Mouse (Mus musculus) heart, adult 2 months (tissue): ENCODE measurements around the gene Slc38a3. TPM values are rescaled to one million over a fixed set of nuclear protein-coding genes. Genes with fewer than 3 reads are reported as not detected.

ENCODE experiments used
- DNase-seq, 2 experiments: peaks; one replicate each; pipeline ENCODE4 v3.0.0; 2021
- H3K27ac ChIP-seq: fragments of 200-600 bp; 2 replicates; pipeline ENCODE4 v1.8.1; 2022
- H3K27me3 ChIP-seq: fragments of 200-500 bp; 2 replicates; pipeline ENCODE4 v1.6.1; 2012; ENCODE audit warnings: mild to moderate bottlenecking, low read length, inconsistent platforms, mixed read lengths; ENCODE audit not compliant: control insufficient read depth, insufficient read depth
- H3K36me3 ChIP-seq: fragments of 200-500 bp; 2 replicates; pipeline ENCODE4 v1.6.1; 2012; ENCODE audit warnings: low read length, inconsistent platforms; ENCODE audit not compliant: control insufficient read depth, insufficient read depth
- H3K4me1 ChIP-seq: fragments of 200-500 bp; 2 replicates; pipeline ENCODE4 v1.6.1; 2011; ENCODE audit warnings: low read length; ENCODE audit not compliant: control insufficient read depth, insufficient read depth
- H3K4me3 ChIP-seq: fragments of 200-600 bp; 2 replicates; pipeline ENCODE4 v1.8.1; 2022
- H3K79me2 ChIP-seq: fragments of 200-500 bp; replicated peaks from 2 replicates; pipeline ENCODE4 v1.6.1; 2012; ENCODE audit warnings: mild to moderate bottlenecking, inconsistent platforms, low read length, moderate library complexity, mixed read lengths; ENCODE audit not compliant: control insufficient read depth, insufficient read depth
- H3K9ac ChIP-seq: fragments of 200-500 bp; 2 replicates; pipeline ENCODE4 v1.6.1; 2012; ENCODE audit warnings: low read depth, mild to moderate bottlenecking, control low read depth, inconsistent platforms, low read length, mixed read lengths
- CTCF ChIP-seq: fragments of 200-600 bp; IDR thresholded peaks from 2 replicates; pipeline ENCODE4 v1.8.1; 2022; ENCODE audit warnings: antibody characterized with exemption, mild to moderate bottlenecking, moderate library complexity
- EP300 ChIP-seq: fragments of 200-500 bp; IDR thresholded peaks from 2 replicates; pipeline ENCODE4 v1.6.1; 2011; ENCODE audit warnings: low read depth, low read length, control low read depth; ENCODE audit not compliant: insufficient read depth
- POLR2A ChIP-seq: fragments of 200-500 bp; IDR thresholded peaks from 2 replicates; pipeline ENCODE4 v1.6.1; 2011; ENCODE audit warnings: mild to moderate bottlenecking, low read depth, low read length, control low read depth; ENCODE audit not compliant: insufficient read depth
- WGBS: fragments of 180-500 bp; shearing (Covaris S2); methylation state at CpG from one replicate; pipeline ENCODE4 v1.1.7; 2018; 5-methylcytosine and 5-hydroxymethylcytosine counted together
- intact Hi-C: fragments of 180-260 bp; cut with DNase I; formaldehyde crosslinking; loops from one replicate; pipeline ENCODE4 v1.15.1; 2025
- polyA plus RNA-seq: library from polyadenylated mRNA; depleted of rRNA; stranded (reverse); fragments of >200 nt; gene quantifications from 2 replicates; pipeline ENCODE4 v1.2.3, GENCODE M21; 2012
- total RNA-seq, 2 experiments: library from RNA; stranded (reverse); gene quantifications; 2 replicates each; pipeline ENCODE4 v1.2.3; 2021

Slc38a3 gene
- total and polyA plus RNA-seq, 3 experiments = 71.5 to 162 (median 88.3) TPM

GRCm38 (mm10) chr9:107697811-107698521 lies 28.6 kb upstream of the Slc38a3 start:
- no peak for TF ChIP-seq EP300
- no peak for TF ChIP-seq CTCF
- no peak for TF ChIP-seq POLR2A
- no peaks in the 10 kb centered on the region for H3K79me2 ChIP-seq
- DNase-seq = no peak
- no peaks in the 10 kb centered on the region for H3K27me3 ChIP-seq
- intact Hi-C loops = no loop called here
- H3K36me3 ChIP-seq = no peaks in the 10 kb centered on the region
- H3K27ac ChIP-seq = peak overlapping the region; percentile 38
- no peak overlapping the region for H3K9ac ChIP-seq
- H3K4me1 ChIP-seq = peaks cover 36% of the 10 kb centered on the region
- WGBS = 65% methylated on average over 14 of the region's 14 CpGs
- no peak overlapping the region for H3K4me3 ChIP-seq

- intact Hi-C loops = no loop called here
- Histone ChIP-seq H3K4me3 (no peak overlapping the region), H3K27me3 (no peaks in the 10 kb centered on the region), H3K9ac (0 out of 2 replicates have a peak overlapping the region, but pooled peaks have one; percentile 13), H3K79me2 (no peaks in the 10 kb centered on the region), H3K36me3 (no peaks in the 10 kb centered on the region), H3K27ac (peak overlapping the region; percentile 72), H3K4me1 (peaks cover 33% of the 10 kb centered on the region)
- TF ChIP-seq EP300 = peak; percentile 42; the same call in 1 of the 2 replicates
- TF ChIP-seq POLR2A = no peak
- 57% methylated on average over 9 of the region's 9 CpGs for WGBS
- DNase-seq = peak in 1 of 2 experiments; percentile 47
Measured at GRCm38 (mm10) chr9:107696845-107697610, 27.7 kb upstream of the Slc38a3 start.

GRCm38 (mm10) chr9:107696106-107696479 lies 26.8 kb upstream of the Slc38a3 start:
- TF ChIP-seq POLR2A (no peak), CTCF (no peak), EP300 (no peak)
- Histone ChIP-seq H3K4me1 (peaks cover 27% of the 10 kb centered on the region), H3K36me3 (no peaks in the 10 kb centered on the region), H3K4me3 (no peak overlapping the region), H3K27ac (peak overlapping the region; percentile 72), H3K79me2 (no peaks in the 10 kb centered on the region), H3K27me3 (no peaks in the 10 kb centered on the region), H3K9ac (no peak overlapping the region)
- intact Hi-C loops = no loop called here
- WGBS = 45% methylated on average over 6 of the region's 6 CpGs
- DNase-seq = no peak

GRCm38 (mm10) chr9:107695441-107696105 lies 26.2 kb upstream of the Slc38a3 start:
- H3K27ac ChIP-seq = peak overlapping the region; percentile 72
- intact Hi-C loops = no loop called here
- no peaks in the 10 kb centered on the region for H3K27me3 ChIP-seq
- H3K79me2 ChIP-seq = no peaks in the 10 kb centered on the region
- no peak for TF ChIP-seq EP300
- H3K36me3 ChIP-seq = no peaks in the 10 kb centered on the region
- peaks cover 27% of the 10 kb centered on the region for H3K4me1 ChIP-seq
- no peak overlapping the region for H3K9ac ChIP-seq
- 55% methylated on average over 12 of the region's 12 CpGs for WGBS
- DNase-seq = no peak
- H3K4me3 ChIP-seq = no peak overlapping the region

GRCm38 (mm10) chr9:107694627-107695026 lies 25.3 kb upstream of the Slc38a3 start:
- Histone ChIP-seq H3K27me3 (no peaks in the 10 kb centered on the region), H3K4me1 (peaks cover 23% of the 10 kb centered on the region), H3K79me2 (no peaks in the 10 kb centered on the region), H3K27ac (peak overlapping the region; percentile 72), H3K9ac (no peak overlapping the region), H3K4me3 (no peak overlapping the region), H3K36me3 (no peaks in the 10 kb centered on the region)
- 39% methylated on average over 7 of the region's 7 CpGs for WGBS
- no peak for TF ChIP-seq EP300
- TF ChIP-seq POLR2A = no peak
- TF ChIP-seq CTCF = no peak
- no peak for DNase-seq
- intact Hi-C loops = no loop called here
